Comparison of ENCODE assay signal across 21 mouse cellular contexts in genomic region chr19:34685530-34685929, GRCm38 (mm10). TPM values are rescaled to one million over a fixed set of nuclear protein-coding genes. Genes with fewer than 3 reads are reported as not detected.
"Had no signal": no experiment of that assay in that cellular context is flagged by ENCODE, and none has a peak within 500 bp of the region (broad histone marks: within the 10 kb centered on the region; RNA-seq: fewer than 3 reads in every experiment).

No protein-coding gene starts in this region.

- H3K9ac ChIP-seq: limb, embryonic 12.5 days; limb, embryonic 13.5 days; limb, embryonic 15.5 days; liver, embryonic 13.5 days; liver, embryonic 14.5 days; liver, embryonic 15.5 days; lung, embryonic 14.5 days; lung, embryonic 15.5 days; midbrain, embryonic 12.5 days; midbrain, embryonic 13.5 days; midbrain, embryonic 15.5 days; neural tube, embryonic 12.5 days; neural tube, embryonic 13.5 days had no signal

- H3K36me3 ChIP-seq: limb, embryonic 10.5 days; limb, embryonic 12.5 days; limb, embryonic 13.5 days; limb, embryonic 15.5 days; liver, embryonic 13.5 days; liver, embryonic 15.5 days; lung, embryonic 15.5 days; midbrain, embryonic 10.5 days; midbrain, embryonic 12.5 days; midbrain, embryonic 13.5 days; midbrain, embryonic 15.5 days; neural tube, embryonic 12.5 days; neural tube, embryonic 13.5 days had no signal

- H3K4me3 ChIP-seq: left cerebral cortex, adult 2 months; limb, embryonic 10.5 days; limb, embryonic 12.5 days; limb, embryonic 13.5 days; limb, embryonic 15.5 days; liver, embryonic 13.5 days; liver, embryonic 15.5 days; lung, embryonic 15.5 days; megakaryocyte, embryonic 14.5 days; midbrain, embryonic 10.5 days; midbrain, embryonic 12.5 days; midbrain, embryonic 13.5 days; midbrain, embryonic 15.5 days; neural tube, embryonic 12.5 days; neural tube, embryonic 13.5 days had no signal

- H3K27ac ChIP-seq: left cerebral cortex, adult 2 months; limb, embryonic 10.5 days; limb, embryonic 12.5 days; limb, embryonic 13.5 days; limb, embryonic 15.5 days; liver, embryonic 13.5 days; liver, embryonic 14.5 days; liver, embryonic 15.5 days; lung, embryonic 15.5 days; macrophage; midbrain, embryonic 10.5 days; midbrain, embryonic 12.5 days; midbrain, embryonic 13.5 days; midbrain, embryonic 15.5 days; neural tube, embryonic 12.5 days; neural tube, embryonic 13.5 days had no signal

- H3K27me3 ChIP-seq: limb, embryonic 12.5 days; limb, embryonic 13.5 days; limb, embryonic 15.5 days; liver, embryonic 13.5 days; liver, embryonic 15.5 days; lung, embryonic 15.5 days; megakaryocyte, embryonic 14.5 days; midbrain, embryonic 12.5 days; midbrain, embryonic 13.5 days; midbrain, embryonic 15.5 days; neural tube, embryonic 12.5 days; neural tube, embryonic 13.5 days had no signal

- H3K9me3 ChIP-seq: limb, embryonic 10.5 days; limb, embryonic 12.5 days; limb, embryonic 13.5 days; limb, embryonic 15.5 days; liver, embryonic 13.5 days; liver, embryonic 15.5 days; lung, embryonic 15.5 days; megakaryocyte, embryonic 14.5 days; midbrain, embryonic 10.5 days; midbrain, embryonic 12.5 days; midbrain, embryonic 13.5 days; midbrain, embryonic 15.5 days; neural tube, embryonic 12.5 days; neural tube, embryonic 13.5 days had no signal

- ATAC-seq: midbrain, embryonic 15.5 days had no signal

- H3K4me1 ChIP-seq: limb, embryonic 10.5 days; limb, embryonic 12.5 days; limb, embryonic 13.5 days; limb, embryonic 15.5 days; liver, embryonic 13.5 days; liver, embryonic 15.5 days; lung, embryonic 15.5 days; midbrain, embryonic 10.5 days; midbrain, embryonic 12.5 days; midbrain, embryonic 13.5 days; midbrain, embryonic 15.5 days; neural tube, embryonic 12.5 days; neural tube, embryonic 13.5 days had no signal

- H3K4me2 ChIP-seq: limb, embryonic 12.5 days; limb, embryonic 13.5 days; limb, embryonic 15.5 days; liver, embryonic 13.5 days; liver, embryonic 15.5 days; lung, embryonic 14.5 days; lung, embryonic 15.5 days; midbrain, embryonic 11.5 days; midbrain, embryonic 12.5 days; midbrain, embryonic 13.5 days; midbrain, embryonic 15.5 days; neural tube, embryonic 12.5 days; neural tube, embryonic 13.5 days had no signal

- DNase-seq: liver, embryonic 13.5 days had no signal

RNA-seq across cellular contexts. Expression of gene Ifit1, which starts 44.9 kb away (rescaled TPM):
- polyA plus RNA-seq: limb, embryonic 10.5 days; lung, embryonic 14.5 days; midbrain, embryonic 10.5 days had no signal

RNA-seq across cellular contexts. Expression of gene Ifit1bl2, which starts 45.0 kb away (rescaled TPM):
- total RNA-seq: megakaryocyte-erythroid progenitor cell, adult 5-6 weeks had no signal
- polyA plus RNA-seq: limb, embryonic 10.5 days; midbrain, embryonic 12.5 days; neural tube, embryonic 11.5 days had no signal
